Mouse (Mus musculus): ENCODE data around the gene Kctd19.
A peak's percentile ranks its signal among the peaks of the same experiment; 100 is the strongest.

Kctd19 gene

GRCm38 (mm10) chr8:105422006-105422405 is 8.7 kb upstream of the Kctd19 start:
- peak; percentile 92 for DNase-seq (ENCODE audit: low read depth, low spot score)

GRCm38 (mm10) chr8:105419800-105420199 is 6.5 kb upstream of the Kctd19 start:
- no peak for DNase-seq (ENCODE audit: low read depth, low spot score)

DNA sequence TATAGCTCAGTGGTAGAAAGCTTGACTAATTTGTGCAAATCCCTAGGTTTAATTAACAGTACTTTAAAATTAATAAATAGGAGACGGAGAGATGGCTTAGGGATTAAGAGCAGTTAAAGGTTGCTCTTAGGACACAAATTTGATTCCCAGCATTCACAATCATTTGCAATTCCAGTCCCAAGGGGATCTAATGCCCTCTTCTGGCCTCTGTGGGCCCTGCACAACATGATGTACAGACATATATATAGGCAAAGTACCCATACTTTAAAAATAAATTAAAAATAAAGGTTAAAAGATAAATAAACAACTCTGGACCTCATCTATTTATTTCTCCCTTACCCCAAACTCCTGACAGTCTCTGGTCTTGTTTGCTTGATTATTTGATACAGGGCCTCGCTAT is 5.7 kb upstream of the Kctd19 start:
- DNase-seq (ENCODE audit: low read depth, low spot score): no peak

DNA sequence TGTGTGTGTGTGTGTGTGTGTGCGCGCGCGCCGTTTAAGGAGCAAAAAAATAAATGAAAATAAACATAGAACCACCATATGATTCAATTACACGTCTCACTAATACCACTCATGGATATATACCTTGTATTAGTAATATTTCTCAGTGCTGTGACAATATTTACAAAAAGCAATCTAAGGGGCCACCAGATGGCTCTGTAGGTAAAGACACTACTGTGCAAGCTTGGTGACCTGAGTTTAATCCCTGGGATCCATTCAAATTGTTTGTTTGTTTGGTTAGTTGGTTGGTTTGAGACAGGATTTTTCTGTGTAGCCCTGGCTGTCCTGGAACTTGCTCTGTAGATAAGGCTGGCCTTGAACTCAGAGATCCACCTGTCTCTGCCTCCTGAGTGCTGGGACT is 3.4 kb downstream of the Kctd19 start:
- DNase-seq (ENCODE audit: low read depth, low spot score): peak; percentile 10

DNA sequence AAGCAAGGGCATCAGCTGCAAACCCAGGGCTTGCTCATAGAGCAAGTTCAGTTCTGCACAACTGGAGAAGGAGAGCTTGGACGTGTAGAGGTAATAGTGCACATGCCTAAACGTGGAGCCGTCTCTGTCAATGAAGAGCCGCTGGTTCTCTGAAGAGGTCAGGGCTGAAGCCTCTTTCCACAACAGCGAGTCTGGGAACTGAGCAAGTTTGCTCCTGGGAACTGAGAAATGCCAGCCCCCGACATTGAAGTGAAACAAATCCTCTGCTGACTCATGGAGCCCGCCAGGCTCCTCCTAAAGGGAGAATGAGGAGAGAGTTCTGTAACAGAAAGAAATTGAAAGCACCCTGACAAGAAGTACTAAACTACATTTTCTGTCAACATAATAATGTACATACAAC is 5.0 kb downstream of the Kctd19 start:
- DNase-seq (ENCODE audit: low read depth, low spot score): peak; percentile 28

GRCm38 (mm10) chr8:105406416-105406815 is 6.9 kb downstream of the Kctd19 start:
- DNase-seq (ENCODE audit: low read depth, low spot score): peak; percentile 48

- DNase-seq (ENCODE audit: low read depth, low spot score): no peak
Observed at GRCm38 (mm10) chr8:105404496-105404895, 8.8 kb downstream of the Kctd19 start.

DNA sequence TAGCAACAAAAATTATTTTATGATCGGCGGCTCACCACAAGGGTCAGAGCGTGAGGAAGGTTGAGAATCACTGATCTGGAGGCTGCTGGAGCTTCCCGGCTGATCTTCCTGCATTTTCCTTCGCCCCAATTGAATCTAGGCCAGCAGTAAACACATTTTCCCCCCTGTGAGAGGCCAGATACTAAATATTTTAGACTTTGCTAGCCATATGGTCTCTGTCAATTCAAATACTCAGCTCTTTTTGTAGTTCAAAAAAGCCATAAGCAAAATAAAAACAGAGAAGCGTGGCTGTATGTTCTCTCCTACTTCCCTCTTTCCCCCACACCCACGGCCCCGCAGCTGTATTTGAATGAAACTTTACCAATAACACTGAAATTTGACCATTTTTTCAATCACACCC is 9.8 kb downstream of the Kctd19 start:
- peak; percentile 70 for DNase-seq (ENCODE audit: low read depth, low spot score)

DNA sequence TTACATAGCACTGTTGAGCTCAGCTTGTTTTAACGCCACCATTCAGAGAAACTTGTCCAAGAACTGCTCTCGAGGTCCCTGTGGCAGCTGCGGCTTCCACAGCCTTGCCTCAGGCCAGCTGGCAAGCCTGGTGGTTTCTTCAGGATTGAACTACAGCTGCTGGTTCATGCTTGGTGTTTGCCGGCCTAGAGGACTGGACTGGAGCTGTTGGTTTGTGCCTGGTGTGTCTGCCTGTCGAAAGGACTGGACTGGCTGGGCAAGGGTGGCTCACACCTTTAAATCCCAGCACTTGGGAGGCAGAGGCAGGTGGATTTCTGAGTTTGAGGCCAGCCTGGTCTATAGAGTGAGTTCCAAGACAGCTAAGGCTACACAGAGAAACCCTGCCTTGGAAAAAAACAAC is 13.3 kb downstream of the Kctd19 start:
- DNase-seq (ENCODE audit: low read depth, low spot score): no peak

GRCm38 (mm10) chr8:105397747-105398146 is 15.6 kb downstream of the Kctd19 start:
- peak; percentile 85 for DNase-seq (ENCODE audit: low read depth, low spot score)

GRCm38 (mm10) chr8:105393915-105394314 is 19.4 kb downstream of the Kctd19 start:
- DNase-seq (ENCODE audit: low read depth, low spot score): no peak

GRCm38 (mm10) chr8:105393089-105393787 is 20.1 kb downstream of the Kctd19 start:
- no peak for DNase-seq (ENCODE audit: low read depth, low spot score)

DNA sequence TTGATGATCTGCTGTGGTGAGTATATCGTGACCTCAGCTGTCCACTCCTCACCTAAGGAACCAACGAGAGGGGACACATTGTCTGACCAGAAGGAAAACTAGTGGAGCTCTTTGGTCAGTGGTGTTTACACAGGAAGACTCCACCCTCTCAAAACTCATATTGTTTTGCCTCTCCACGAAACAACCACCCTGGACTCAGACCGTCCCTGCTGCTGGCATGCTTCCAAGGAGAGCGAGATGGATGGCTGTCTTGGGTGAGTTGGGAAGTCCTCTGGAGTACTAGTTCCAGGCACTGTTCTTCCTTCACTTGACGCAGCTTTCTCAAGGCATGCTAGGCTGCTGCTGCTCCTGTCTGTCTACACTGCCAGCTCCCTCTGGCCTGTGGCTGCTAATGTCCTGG is 24.2 kb downstream of the Kctd19 start:
- DNase-seq (ENCODE audit: low read depth, low spot score): no peak

GRCm38 (mm10) chr8:105387151-105387550 is 26.2 kb downstream of the Kctd19 start:
- peak; percentile 46 for DNase-seq (ENCODE audit: low read depth, low spot score)

GRCm38 (mm10) chr8:105384070-105384469 is 29.2 kb downstream of the Kctd19 start:
- DNase-seq (ENCODE audit: low read depth, low spot score): no peak

GRCm38 (mm10) chr8:105380308-105380707 is 33.0 kb downstream of the Kctd19 start:
- DNase-seq (ENCODE audit: low read depth, low spot score): no peak

- DNase-seq (ENCODE audit: low read depth, low spot score): peak; percentile 23
Observed at GRCm38 (mm10) chr8:105378673-105379072, 34.6 kb downstream of the Kctd19 start.

DNA sequence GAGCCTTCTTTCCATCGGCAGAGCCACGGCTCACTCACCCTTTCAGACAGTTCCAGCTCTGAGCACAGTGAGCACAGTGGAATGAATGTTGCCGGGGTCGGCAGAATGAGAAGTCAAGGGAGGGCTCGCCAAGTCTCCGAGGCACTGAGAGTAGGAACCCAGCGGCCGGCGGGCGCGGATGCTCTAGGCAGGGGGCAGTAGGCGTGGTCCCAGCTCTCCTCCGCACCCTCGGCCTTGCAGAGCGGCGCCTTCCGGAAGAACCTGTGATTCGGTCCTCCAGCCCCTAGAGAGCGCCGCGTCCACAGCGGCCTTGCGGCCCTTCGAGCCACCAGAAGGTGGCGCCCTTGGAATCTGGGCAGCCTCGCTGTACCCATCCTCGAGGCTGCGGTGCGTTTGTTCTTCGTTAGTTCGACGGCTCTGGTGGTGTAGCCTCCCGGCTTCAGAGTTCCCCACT is 38.8 kb downstream of the Kctd19 start:
- DNase-seq (ENCODE audit: low read depth, low spot score): peak; percentile 14

DNA sequence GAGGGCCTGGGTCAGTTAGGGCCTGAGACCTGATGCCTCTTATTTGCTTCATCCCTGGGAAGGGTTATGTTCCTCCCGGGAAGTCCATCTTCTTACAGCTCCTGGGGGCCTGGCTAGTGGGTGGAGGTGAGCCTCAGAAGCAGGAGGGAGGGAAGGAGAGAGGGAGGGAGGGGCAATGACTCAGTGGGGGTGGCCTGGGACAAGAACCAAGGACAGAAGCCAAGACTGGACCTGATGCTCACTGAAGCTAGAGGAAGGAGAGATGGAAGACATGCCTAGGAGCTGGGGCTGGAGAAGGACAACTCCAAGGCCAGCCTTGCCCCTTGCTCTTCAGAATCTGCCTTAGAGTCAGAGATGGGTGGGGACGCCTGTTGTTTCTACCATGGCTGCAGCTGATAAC is 40.3 kb downstream of the Kctd19 start, which contains the start of gene Plekhg4:
Plekhg4 (plus strand) TSS at position 243 of the 400 bp plus-strand sequence.
- no peak for DNase-seq (ENCODE audit: low read depth, low spot score)

GRCm38 (mm10) chr8:105372473-105372872 is 40.8 kb downstream of the Kctd19 start:
- peak; percentile 45 for DNase-seq (ENCODE audit: low read depth, low spot score)

GRCm38 (mm10) chr8:105367107-105367506 is 46.2 kb downstream of the Kctd19 start:
- peak; percentile 22 for DNase-seq (ENCODE audit: low read depth, low spot score)

- no peak for DNase-seq (ENCODE audit: low read depth, low spot score)
Observed at GRCm38 (mm10) chr8:105361751-105362702, 51.3 kb downstream of the Kctd19 start.

Measured in brain, adult 2 months (tissue).